Mouse (Mus musculus) MEL (cell line): ENCODE data around the gene Efna5. TPM values are rescaled to one million over a fixed set of nuclear protein-coding genes. Genes with fewer than 3 reads are reported as not detected.

Experiments
- DNase-seq: peaks from one replicate; pipeline ENCODE4 v3.0.0; 2011; ENCODE audit warnings: low read depth, low spot score
- H3K27ac ChIP-seq: 2 replicates; pipeline ENCODE4 v1.5.1; 2012; ENCODE audit warnings: low read depth, mild to moderate bottlenecking, control low read depth, low read length, moderate library complexity; ENCODE audit not compliant: control insufficient read depth
- H3K27me3 ChIP-seq, 2 experiments: fragments of 150-350 bp in 1 of 2; sonication (generic) in 1 of 2; 2 replicates each; pipeline ENCODE4 v1.6.1; 2012; ENCODE audit warnings: low read length in 2 of 2, mild to moderate bottlenecking in 2 of 2, improper control_type of control experiment in 1 of 2, moderate library complexity in 1 of 2; ENCODE audit not compliant: insufficient read depth in 2 of 2, control insufficient read depth in 1 of 2
- H3K36me3 ChIP-seq, 2 experiments: 2 replicates each; pipeline ENCODE4 v1.6.1; 2012 to 2014; ENCODE audit warnings: low read length in 2 of 2, improper control_type of control experiment in 1 of 2, inconsistent platforms in 1 of 2, mild to moderate bottlenecking in 1 of 2; ENCODE audit not compliant: insufficient read depth in 2 of 2, control insufficient read depth in 1 of 2
- H3K4me1 ChIP-seq, 2 experiments: fragments of 150-350 bp in 1 of 2; sonication (generic) in 1 of 2; 2 replicates each; pipeline ENCODE4 v1.6.1; 2012; ENCODE audit warnings: low read length in 2 of 2, improper control_type of control experiment in 1 of 2, mild to moderate bottlenecking in 1 of 2; ENCODE audit not compliant: insufficient read depth in 2 of 2, control insufficient read depth in 1 of 2
- H3K4me3 ChIP-seq, 2 experiments: fragments of 150-350 bp in 1 of 2; sonication (generic) in 1 of 2; 2 replicates each; pipeline ENCODE4 v1.5.1; 2012; ENCODE audit warnings: low read depth in 2 of 2, low read length in 2 of 2, mild to moderate bottlenecking in 2 of 2, moderate library complexity in 2 of 2, control low read depth in 1 of 2, improper control_type of control experiment in 1 of 2; ENCODE audit not compliant: control insufficient read depth in 1 of 2, insufficient read depth in 1 of 2
- H3K79me2 ChIP-seq: 2 replicates; pipeline ENCODE4 v1.6.1; 2012; ENCODE audit warnings: mild to moderate bottlenecking, low read length, moderate library complexity; ENCODE audit not compliant: control insufficient read depth, poor library complexity, insufficient read depth
- H3K9ac ChIP-seq: 2 replicates; pipeline ENCODE4 v1.6.1; 2012; ENCODE audit warnings: low read depth, mild to moderate bottlenecking, control low read depth, low read length, moderate library complexity; ENCODE audit not compliant: control insufficient read depth, poor library complexity, severe bottlenecking
- H3K9me3 ChIP-seq: fragments of 150-350 bp; sonication (generic); replicated peaks from 2 replicates; pipeline ENCODE4 v1.6.1; 2012; ENCODE audit warnings: mild to moderate bottlenecking, low read length, improper control_type of control experiment, moderate library complexity; ENCODE audit not compliant: insufficient read depth
- CHD1 ChIP-seq: IDR thresholded peaks from 2 replicates; pipeline ENCODE4 v1.6.1; 2012; ENCODE audit warnings: low read depth, mild to moderate bottlenecking, inconsistent platforms, low read length, improper control_type of control experiment
- CTCF ChIP-seq, 3 experiments: IDR thresholded peaks in 2 of 3; conservative IDR thresholded peaks in 1 of 3; 2 replicates each; pipeline ENCODE4 v1.5.1; 2011 to 2012; ENCODE audit warnings: low read length in 3 of 3, low read depth in 2 of 3, mild to moderate bottlenecking in 2 of 3, improper control_type of control experiment in 1 of 3, inconsistent platforms in 1 of 3, mixed read lengths in 1 of 3, moderate library complexity in 1 of 3; ENCODE audit not compliant: control insufficient read depth in 1 of 3, insufficient read depth in 1 of 3, poor library complexity in 1 of 3, severe bottlenecking in 1 of 3
- E2F4 ChIP-seq: IDR thresholded peaks from 2 replicates; pipeline ENCODE4 v1.6.1; 2011; ENCODE audit warnings: low read depth, low read length, improper control_type of control experiment, borderline replicate concordance
- ELF1 ChIP-seq: IDR thresholded peaks from 2 replicates; pipeline ENCODE4 v1.6.1; 2014; ENCODE audit warnings: low read depth, mild to moderate bottlenecking, inconsistent platforms, low read length, improper control_type of control experiment, moderate library complexity
- EP300 ChIP-seq, 2 experiments: IDR thresholded peaks; 2 replicates each; pipeline ENCODE4 v1.6.1; 2011; ENCODE audit warnings: improper control_type of control experiment in 2 of 2, low read length in 2 of 2, low read depth in 1 of 2, mild to moderate bottlenecking in 1 of 2
- HCFC1 ChIP-seq: IDR thresholded peaks from 2 replicates; pipeline ENCODE4 v1.6.1; 2012; ENCODE audit warnings: low read depth, mild to moderate bottlenecking, inconsistent platforms, low read length, improper control_type of control experiment, moderate library complexity
- MAFK ChIP-seq: IDR thresholded peaks from 2 replicates; pipeline ENCODE4 v1.6.1; 2011; ENCODE audit warnings: low read depth, mild to moderate bottlenecking, low read length, improper control_type of control experiment, borderline replicate concordance
- MAX ChIP-seq: IDR thresholded peaks from 2 replicates; pipeline ENCODE4 v1.6.1; 2011; ENCODE audit warnings: low read length, improper control_type of control experiment
- MXI1 ChIP-seq: IDR thresholded peaks from 2 replicates; pipeline ENCODE4 v1.6.1; 2011; ENCODE audit warnings: mild to moderate bottlenecking, low read depth, low read length, improper control_type of control experiment
- MYB ChIP-seq: IDR thresholded peaks from 2 replicates; pipeline ENCODE4 v1.6.1; 2011; ENCODE audit warnings: mild to moderate bottlenecking, low read depth, low read length, improper control_type of control experiment
- MYC ChIP-seq: IDR thresholded peaks from 2 replicates; pipeline ENCODE4 v1.6.1; 2011; ENCODE audit warnings: low read depth, mild to moderate bottlenecking, low read length, improper control_type of control experiment, moderate library complexity
- POLR2AphosphoS5 ChIP-seq: IDR thresholded peaks from 2 replicates; pipeline ENCODE4 v1.6.1; 2012; ENCODE audit warnings: low read depth, borderline replicate concordance, mild to moderate bottlenecking, inconsistent platforms, low read length, moderate library complexity, mixed read lengths
- RAD21 ChIP-seq: IDR thresholded peaks from 2 replicates; pipeline ENCODE4 v1.6.1; 2011; ENCODE audit warnings: mild to moderate bottlenecking, low read depth, low read length, improper control_type of control experiment
- SIN3A ChIP-seq: IDR thresholded peaks from 2 replicates; pipeline ENCODE4 v1.6.1; 2012; ENCODE audit warnings: low read length, improper control_type of control experiment, inconsistent platforms
- SMC3 ChIP-seq: IDR thresholded peaks from 2 replicates; pipeline ENCODE4 v1.6.1; 2011; ENCODE audit warnings: low read depth, low read length, improper control_type of control experiment
- TAL1 ChIP-seq: IDR thresholded peaks from 2 replicates; pipeline ENCODE4 v1.6.1; 2012; ENCODE audit warnings: mild to moderate bottlenecking, inconsistent platforms, low read length, moderate library complexity, mixed read lengths
- TBP ChIP-seq: IDR thresholded peaks from 2 replicates; pipeline ENCODE4 v1.8.0; 2011; ENCODE audit warnings: low read depth, low read length, improper control_type of control experiment
- UBTF ChIP-seq: IDR thresholded peaks from 2 replicates; pipeline ENCODE4 v1.6.1; 2012; ENCODE audit warnings: low read depth, mild to moderate bottlenecking, inconsistent platforms, low read length, improper control_type of control experiment, moderate library complexity, borderline replicate concordance; ENCODE audit not compliant: insufficient read depth
- ZC3H11A ChIP-seq: IDR thresholded peaks from 2 replicates; pipeline ENCODE4 v1.6.1; 2012; ENCODE audit warnings: low read depth, mild to moderate bottlenecking, inconsistent platforms, low read length, improper control_type of control experiment
- ZKSCAN1 ChIP-seq: IDR thresholded peaks from 2 replicates; pipeline ENCODE4 v1.6.1; 2012; ENCODE audit warnings: low read depth, mild to moderate bottlenecking, inconsistent platforms, low read length, improper control_type of control experiment, moderate library complexity
- polyA plus RNA-seq, 2 experiments: library from polyadenylated mRNA; stranded (reverse) in 1 of 2; unstranded in 1 of 2; fragments of >175 nt in 1 of 2; fragments of >200 nt in 1 of 2; gene quantifications; 2 replicates each; pipeline versions ENCODE4 v1.2.1 to v1.2.4; 2012; ENCODE audit warnings: low replicate concordance in 2 of 2, low read depth in 1 of 2; ENCODE audit not compliant: insufficient read length in 2 of 2, insufficient read depth in 1 of 2, missing spikeins in 1 of 2
- total RNA-seq: library from RNA; depleted of rRNA; stranded (reverse); fragments of 300-350 nt; gene quantifications from 2 replicates; pipeline ENCODE4 v1.2.3, GENCODE M21; 2012

The Efna5 gene
- total and polyA plus RNA-seq, 3 experiments, result not detected

GRCm38 (mm10) chr17:62776710-62777109, 104.4 kb downstream of the Efna5 start:
- Histone ChIP-seq H3K79me2 (no peaks in the 10 kb centered on the region), H3K36me3 (no peaks in the 10 kb centered on the region), H3K9me3 (no peaks in the 10 kb centered on the region), H3K4me1 (no peaks in the 10 kb centered on the region), H3K27me3 (no peaks in the 10 kb centered on the region), H3K9ac (no peak overlapping the region), H3K4me3 (no peak overlapping the region), H3K27ac (no peak overlapping the region)
- no peak for DNase-seq
- TF ChIP-seq ZC3H11A, result no peak
- TF ChIP-seq TAL1, result no peak
- no peak for TF ChIP-seq UBTF
- no peak for TF ChIP-seq ELF1
- no peak for TF ChIP-seq MYB
- no peak for TF ChIP-seq ZKSCAN1
- TF ChIP-seq CTCF (IDR thresholded peaks at IDR 0.05 in 2 of 3, conservative IDR thresholded peaks at IDR 0.05 in 1 of 3; ENCODE audit: control insufficient read depth in 1 of 3, insufficient read depth in 1 of 3, low read depth in 2 of 3, low read length in 3 of 3, poor library complexity in 1 of 3, severe bottlenecking in 1 of 3), result no peak
- no peak for TF ChIP-seq TBP
- no peak for TF ChIP-seq MAX
- no peak for TF ChIP-seq SMC3
- TF ChIP-seq MAFK, result no peak
- TF ChIP-seq E2F4, result no peak
- TF ChIP-seq CHD1, result no peak
- TF ChIP-seq HCFC1, result no peak
- no peak for TF ChIP-seq EP300 (IDR thresholded peaks at IDR 0.05; ENCODE audit: low read depth in 1 of 2, low read length in 2 of 2)
- TF ChIP-seq MYC, result no peak
- TF ChIP-seq POLR2AphosphoS5, result no peak
- TF ChIP-seq RAD21, result no peak
- TF ChIP-seq SIN3A, result no peak

- no peak overlapping the region for H3K9ac ChIP-seq
- H3K27me3 ChIP-seq, result no peaks in the 10 kb centered on the region
- H3K4me1 ChIP-seq, result no peaks in the 10 kb centered on the region
- no peak overlapping the region for H3K27ac ChIP-seq
- TF ChIP-seq MXI1, result no peak
- TF ChIP-seq CTCF (IDR thresholded peaks at IDR 0.05 in 2 of 3, conservative IDR thresholded peaks at IDR 0.05 in 1 of 3; ENCODE audit: control insufficient read depth in 1 of 3, insufficient read depth in 1 of 3, low read depth in 2 of 3, low read length in 3 of 3, poor library complexity in 1 of 3, severe bottlenecking in 1 of 3), result no peak
- TF ChIP-seq E2F4, result no peak
- TF ChIP-seq, all 39 proteins: peak for 0
- Histone ChIP-seq H3K4me3 (no peak overlapping the region), H3K79me2 (no peaks in the 10 kb centered on the region), H3K36me3 (no peaks in the 10 kb centered on the region), H3K9me3 (no peaks in the 10 kb centered on the region)
- no peak for DNase-seq
These were observed 105.1 kb downstream of the Efna5 start for GRCm38 (mm10) chr17:62775976-62776375.
